Mouse (Mus musculus) Patski (cell line): ENCODE measurements around the gene Uso1. TPM values are rescaled to one million over a fixed set of nuclear protein-coding genes. Genes with fewer than 3 reads are reported as not detected.

ENCODE experiments used
- ATAC-seq: fragments of 100-300 bp; one replicate; pipeline ENCODE4 v1.8.0; 2021
- CTCF ChIA-PET: fragments of 350-600 bp; sonication (Branson Sonifier 250); formaldehyde crosslinking; loops from one replicate; lab custom pipeline; 2022; ENCODE audit warnings: inconsistent platforms; lab: Charles Lee
- POLR2A ChIA-PET: fragments of 350-600 bp; sonication (Branson Sonifier 250); formaldehyde crosslinking; loops from one replicate; lab custom pipeline; 2022; ENCODE audit warnings: antibody characterized with exemption, inconsistent platforms; lab: Charles Lee
- DNase-seq: peaks from one replicate; pipeline ENCODE4 v3.0.0-alpha.2; 2011; ENCODE audit warnings: low read depth, low spot score
- H3K27me3 ChIP-seq: fragments of 371-371 bp; one replicate; pipeline ENCODE4 v1.5.1; 2021
- CTCF ChIP-seq: fragments of 100-300 bp; IDR thresholded peaks from one replicate; pipeline ENCODE4 v1.5.1; 2021
- in situ Hi-C: fragments of 300-500 bp; cut with MboI; formaldehyde crosslinking; loops from 3 replicates; pipeline ENCODE4 v1.11.1; 2018; ENCODE audit warnings: low pct_unique_long_range_greater_than_20kb, mixed read lengths
- polyA plus RNA-seq: library from polyadenylated mRNA; unstranded; gene quantifications from one replicate; pipeline ENCODE4 v1.2.3, GENCODE M21; 2021

Uso1 gene
- polyA plus RNA-seq, 1 experiment from 2014 or later: 96.2 TPM

GRCm38 (mm10) chr5:92230306-92230705 is 92.6 kb downstream of the Uso1 start:
- TF ChIP-seq CTCF: no peak
- ChIA-PET POLR2A (interaction anchor here (0.7 kb wide), 1 partner anchor 20 kb away, joined by 4 read pairs; no protein-coding TSS in a partner anchor), CTCF (interaction anchor here (0.8 kb wide), 1 partner anchor 8 kb away, joined by 5 read pairs; no protein-coding TSS in a partner anchor)
- ATAC-seq (no peak), DNase-seq (no peak)
- H3K27me3 ChIP-seq: no peaks in the 10 kb centered on the region
- in situ Hi-C loops: loop anchor here (10.0 to 25.0 kb wide), 2 partner anchors 176 to 718 kb away; partner anchors contain the start of gene Parm1

GRCm38 (mm10) chr5:92231836-92232235 is 94.1 kb downstream of the Uso1 start:
- ChIA-PET POLR2A (no interaction called here), CTCF (interaction anchor here (0.7 kb wide), 1 partner anchor 12 kb away, joined by 4 read pairs; no protein-coding TSS in a partner anchor)
- H3K27me3 ChIP-seq: no peaks in the 10 kb centered on the region
- no peak for DNase-seq
- TF ChIP-seq CTCF: no peak
- in situ Hi-C loops: loop anchor here (10.0 to 25.0 kb wide), 2 partner anchors 177 to 720 kb away; partner anchors contain the start of gene Parm1
- ATAC-seq: no peak

- DNase-seq: no peak
- CTCF ChIA-PET: interaction anchor here (0.8 to 1.1 kb wide), 3 partner anchors 26 to 165 kb away, joined by 3 read pairs; no protein-coding TSS in a partner anchor
- H3K27me3 ChIP-seq: no peaks in the 10 kb centered on the region
- ATAC-seq: no peak
- TF ChIP-seq CTCF: no peak
- in situ Hi-C loops: loop anchor here (10.0 to 25.0 kb wide), 2 partner anchors 179 to 721 kb away; partner anchors contain the start of gene Parm1
- POLR2A ChIA-PET: interaction anchor here (0.8 kb wide), 1 partner anchor 13 kb away, joined by 3 read pairs; no protein-coding TSS in a partner anchor
Measured at GRCm38 (mm10) chr5:92233366-92233765, 95.6 kb downstream of the Uso1 start.

- in situ Hi-C loops: loop anchor here (5.0 to 25.0 kb wide), 3 partner anchors 43 to 723 kb away; partner anchors contain the start of gene Parm1
- ChIA-PET POLR2A (no interaction called here), CTCF (no interaction called here)
- TF ChIP-seq CTCF: no peak
- DNase-seq (no peak), ATAC-seq (no peak)
- no peaks in the 10 kb centered on the region for H3K27me3 ChIP-seq
Measured at GRCm38 (mm10) chr5:92234939-92235557, 97.3 kb downstream of the Uso1 start.

GRCm38 (mm10) chr5:92239333-92240232 is 101.8 kb downstream of the Uso1 start:
- ChIA-PET CTCF (interaction anchor here (0.9 to 4.6 kb wide), 9 partner anchors 10 to 89 kb away, joined by 3 to 25 read pairs (median 5); no protein-coding TSS in a partner anchor), POLR2A (interaction anchor here (1.1 to 1.6 kb wide), 2 partner anchors 12 to 45 kb away, joined by 4 read pairs; no protein-coding TSS in a partner anchor)
- peak; percentile 87 for TF ChIP-seq CTCF
- DNase-seq: no peak
- in situ Hi-C loops: loop anchor here (5.0 to 25.0 kb wide), 3 partner anchors 47 to 727 kb away; partner anchors contain the start of gene Parm1
- H3K27me3 ChIP-seq: no peaks in the 10 kb centered on the region
- ATAC-seq: peak; percentile 62

GRCm38 (mm10) chr5:92240769-92241168 is 103.0 kb downstream of the Uso1 start:
- no peak for ATAC-seq
- no peak for DNase-seq
- POLR2A ChIA-PET: no interaction called here
- TF ChIP-seq CTCF: no peak
- no peaks in the 10 kb centered on the region for H3K27me3 ChIP-seq
- CTCF ChIA-PET: interaction anchor here (0.9 to 4.6 kb wide), 10 partner anchors 9 to 51 kb away, joined by 3 to 25 read pairs (median 6); no protein-coding TSS in a partner anchor
- in situ Hi-C loops: loop anchor here (25.0 kb wide), 1 partner anchor 728 kb away; the partner anchor contains the start of gene Parm1

- in situ Hi-C loops: loop anchor here (25.0 kb wide), 1 partner anchor 733 kb away; the partner anchor contains the start of gene Parm1
- DNase-seq: no peak
- no peak for ATAC-seq
- CTCF ChIA-PET: no interaction called here
- TF ChIP-seq CTCF: no peak
- H3K27me3 ChIP-seq: no peaks in the 10 kb centered on the region
- POLR2A ChIA-PET: no interaction called here
Measured at GRCm38 (mm10) chr5:92244900-92245299, 107.2 kb downstream of the Uso1 start.

- no peak for TF ChIP-seq CTCF
- H3K27me3 ChIP-seq: no peaks in the 10 kb centered on the region
- ATAC-seq (no peak), DNase-seq (no peak)
- ChIA-PET CTCF (no interaction called here), POLR2A (no interaction called here)
- in situ Hi-C loops: loop anchor here (25.0 kb wide), 1 partner anchor 733 kb away; the partner anchor contains the start of gene Parm1
Measured at GRCm38 (mm10) chr5:92245483-92245882, 107.7 kb downstream of the Uso1 start.

- no peak for ATAC-seq
- no peak for TF ChIP-seq CTCF
- POLR2A ChIA-PET: no interaction called here
- in situ Hi-C loops: loop anchor here (25.0 kb wide), 1 partner anchor 736 kb away; the partner anchor contains the start of gene Parm1
- CTCF ChIA-PET: interaction anchor here (1.3 to 2.4 kb wide), 2 partner anchors 8 to 128 kb away, joined by 3 to 10 read pairs; no protein-coding TSS in a partner anchor
- no peaks in the 10 kb centered on the region for H3K27me3 ChIP-seq
- no peak for DNase-seq
Measured at GRCm38 (mm10) chr5:92248614-92249013, 110.9 kb downstream of the Uso1 start.

- no peak for TF ChIP-seq CTCF
- ATAC-seq (no peak), DNase-seq (no peak)
- in situ Hi-C loops: no loop called here
- no peaks in the 10 kb centered on the region for H3K27me3 ChIP-seq
- ChIA-PET CTCF (no interaction called here), POLR2A (interaction anchor here (0.8 kb wide), 1 partner anchor 18 kb away, joined by 3 read pairs; no protein-coding TSS in a partner anchor)
Measured at GRCm38 (mm10) chr5:92252031-92252430, 114.3 kb downstream of the Uso1 start.

Other genes with a start within 250 kb of the Uso1 start
- gene Rchy1, start 174.9 kb upstream of the Uso1 start, polyA plus RNA-seq: 66.1 TPM
- 1.5 TPM for gene Odaph, start 150.5 kb upstream of the Uso1 start, polyA plus RNA-seq
- 13.7 TPM for gene Cdkl2, start 94.1 kb upstream of the Uso1 start, polyA plus RNA-seq
- gene G3bp2, start 54.2 kb upstream of the Uso1 start, polyA plus RNA-seq: 125 TPM
- 0.33 TPM for gene U90926, start 77.5 kb downstream of the Uso1 start, polyA plus RNA-seq
- gene Ppef2, start 118.3 kb downstream of the Uso1 start, polyA plus RNA-seq: 0.13 TPM
- gene Naaa, start 140.2 kb downstream of the Uso1 start, polyA plus RNA-seq: 33.5 TPM
- gene Sdad1, start 172.5 kb downstream of the Uso1 start, polyA plus RNA-seq: 27.6 TPM
- 0.03 TPM for gene Cxcl9, start 190.1 kb downstream of the Uso1 start, polyA plus RNA-seq
- gene Art3, start 193.9 kb downstream of the Uso1 start, polyA plus RNA-seq: not detected
- 2.1 TPM for gene Cxcl10, start 211.0 kb downstream of the Uso1 start, polyA plus RNA-seq